Mouse (Mus musculus) adrenal gland, postnatal 14 days (tissue): ENCODE results near the gene Bpgm. TPM values are rescaled to one million over a fixed set of nuclear protein-coding genes. Genes with fewer than 3 reads are reported as not detected.
A peak's percentile ranks its signal among the peaks of the same experiment; 100 is the strongest.

Experiments used
- DNase-seq: peaks from one replicate; pipeline ENCODE4 v3.0.0; 2021; ENCODE audit warnings: mixed read lengths
- total RNA-seq: library from RNA; stranded (reverse); gene quantifications from 2 replicates; pipeline ENCODE4 v1.2.3, GENCODE M21; 2021

Bpgm gene
- total RNA-seq, 1 experiment from 2014 or later, result 59.7 TPM

DNA sequence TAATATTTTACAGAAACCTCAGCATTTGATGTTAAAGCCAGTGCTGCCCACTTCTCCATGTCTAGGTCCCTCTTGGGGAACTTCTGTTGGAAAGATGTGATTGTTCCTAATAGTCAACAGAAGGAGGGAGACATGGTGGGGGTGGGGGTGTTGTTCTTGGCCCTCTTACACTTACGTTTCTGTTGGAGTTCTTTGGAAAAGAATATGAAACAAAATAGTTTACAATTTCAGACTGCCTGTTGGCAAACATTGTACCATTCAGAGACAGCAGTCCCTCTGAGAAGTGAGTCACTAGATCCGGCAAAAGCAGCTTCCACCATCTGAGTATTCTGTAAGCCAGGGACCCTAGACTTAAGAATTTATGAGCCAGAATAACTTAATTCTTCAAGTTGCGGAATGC, 54.0 kb downstream of the Bpgm start:
- no peak for DNase-seq

DNA sequence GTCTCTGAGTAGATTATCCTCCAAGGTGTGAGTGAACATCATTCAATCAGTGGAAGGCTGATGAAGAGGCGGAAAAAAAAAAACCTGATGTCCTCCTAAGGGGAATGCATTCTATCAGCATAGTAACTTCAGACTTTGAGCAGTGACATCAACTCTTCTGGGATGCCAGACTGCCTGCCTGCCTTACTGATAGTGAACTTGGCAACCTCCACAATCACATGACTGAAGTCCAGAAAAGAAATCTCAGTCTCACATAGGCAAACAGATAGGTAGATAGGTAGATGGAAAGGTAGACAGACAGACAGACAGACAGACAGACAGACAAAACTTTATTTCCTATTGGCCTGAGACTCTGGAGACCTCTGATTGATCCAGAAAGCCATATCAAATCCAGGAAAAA, 57.0 kb downstream of the Bpgm start:
- DNase-seq, result no peak

DNA sequence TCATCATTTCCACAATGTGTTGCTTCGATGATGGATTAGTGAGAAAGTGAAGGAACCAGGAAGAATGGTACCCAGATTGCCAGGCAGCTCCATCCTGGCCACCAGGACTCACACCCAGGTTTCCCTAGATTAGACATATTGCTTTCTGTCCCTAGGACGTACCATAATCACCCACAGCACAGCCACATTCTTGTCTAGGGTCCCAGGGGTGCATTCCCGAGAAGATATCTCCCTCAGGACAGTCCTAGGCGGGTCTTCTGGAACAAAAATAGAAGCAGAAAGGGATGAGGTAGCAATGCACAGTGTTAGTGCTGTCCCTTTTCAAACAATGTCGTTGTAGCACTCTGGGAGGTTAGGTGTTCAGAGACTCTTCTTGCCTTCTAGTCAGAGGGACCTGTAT, 57.9 kb downstream of the Bpgm start:
- DNase-seq, result no peak

DNA sequence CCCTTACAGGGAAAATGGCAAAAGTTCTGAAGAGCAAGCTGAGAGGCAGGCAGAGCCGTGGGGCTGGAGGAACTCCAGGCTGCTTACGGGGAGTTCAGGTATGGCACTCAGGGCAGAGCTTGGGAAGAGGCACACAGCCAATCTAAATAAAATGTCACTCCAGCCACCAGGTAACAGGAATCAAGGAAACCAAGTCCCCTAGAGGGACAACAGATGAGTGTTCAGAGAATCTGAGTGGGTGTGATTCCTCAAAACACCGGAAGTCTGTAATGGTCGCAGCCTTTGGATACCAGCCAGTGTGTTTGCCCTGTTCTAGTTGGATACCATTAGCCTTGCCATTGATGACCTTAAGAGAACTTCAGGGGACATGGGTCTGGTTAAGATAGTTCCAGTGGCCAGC, 66.9 kb downstream of the Bpgm start:
- peak; percentile 25 for DNase-seq

DNA sequence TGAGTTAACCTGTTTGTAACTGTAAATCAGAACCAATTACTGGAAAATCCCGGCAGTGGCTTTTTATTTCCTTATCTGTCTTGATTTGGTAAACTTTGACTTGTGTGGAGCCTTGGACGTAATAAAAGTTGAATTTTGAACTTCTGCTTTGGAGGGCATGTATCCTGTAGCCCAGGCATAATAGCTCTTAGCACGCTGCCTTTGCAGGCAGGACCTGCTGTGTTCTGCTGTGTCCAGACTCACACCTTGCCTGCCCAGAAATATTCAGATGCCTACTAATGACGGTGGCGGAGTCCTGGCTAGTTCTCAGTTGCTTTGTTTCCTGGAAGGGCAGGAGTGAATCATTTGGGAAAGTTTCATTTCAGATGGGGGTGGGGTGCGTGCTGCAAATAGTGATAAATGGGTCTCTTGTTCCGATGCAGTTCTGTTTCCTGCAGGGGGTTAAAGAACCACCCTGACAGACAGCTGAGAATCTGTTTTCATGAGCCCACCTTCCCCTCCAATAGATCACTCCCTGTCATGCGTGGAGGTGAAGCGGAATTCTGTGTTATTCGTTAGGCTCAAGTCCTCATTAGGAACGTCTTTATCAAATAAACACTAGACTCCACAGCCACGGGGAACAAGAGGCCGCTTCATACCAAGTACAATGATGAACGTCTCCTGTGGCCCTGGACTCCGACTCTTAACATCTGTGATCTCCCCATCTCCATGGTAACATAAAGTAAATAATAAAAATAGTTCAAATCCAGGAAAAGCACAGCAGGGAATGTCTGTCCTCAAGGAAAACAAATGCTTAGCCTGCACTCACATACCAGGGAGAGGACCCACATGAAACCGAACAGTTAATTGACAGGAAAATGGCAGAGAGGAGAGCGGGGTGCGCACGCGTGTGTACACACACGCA, 67.5 kb downstream of the Bpgm start:
- DNase-seq, result peak; percentile 52

DNA sequence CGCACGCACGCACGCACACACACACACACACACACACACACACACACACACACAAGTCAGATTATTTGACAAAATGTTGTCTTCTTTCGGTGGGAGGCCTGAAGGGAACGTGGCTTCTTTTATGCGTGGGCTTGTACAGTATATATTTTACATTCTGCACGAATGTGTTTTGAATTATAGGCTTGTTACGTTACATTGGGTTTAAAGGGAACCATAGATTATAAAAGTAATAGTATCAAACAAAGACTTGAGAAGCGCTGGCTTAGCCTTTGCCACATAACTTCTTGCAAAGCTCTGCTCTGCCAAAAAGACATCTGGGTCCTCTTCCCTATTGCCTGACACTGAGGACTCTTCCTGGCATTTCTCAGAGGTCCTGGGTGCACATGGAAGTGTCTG, 68.2 kb downstream of the Bpgm start:
- DNase-seq, result no peak

DNA sequence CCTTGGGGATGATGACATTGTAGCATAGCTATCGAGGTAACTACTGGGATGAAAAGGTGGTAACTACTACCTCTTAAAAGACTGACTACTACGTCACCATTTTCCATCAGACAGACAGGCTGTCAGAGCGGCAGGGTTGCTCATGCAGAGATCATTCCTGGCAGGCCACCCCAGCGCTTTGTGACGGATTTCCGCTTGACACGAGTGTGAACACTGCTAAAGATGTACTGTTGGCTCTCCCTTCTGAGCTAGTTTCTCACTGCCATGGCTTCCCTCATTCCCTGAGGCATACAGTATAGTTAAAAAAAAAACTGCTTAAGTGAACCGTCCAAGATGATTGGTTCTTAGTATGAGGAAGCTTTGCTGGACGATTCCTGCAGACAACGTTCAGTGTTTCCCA, 69.3 kb downstream of the Bpgm start:
- DNase-seq, result no peak

DNA sequence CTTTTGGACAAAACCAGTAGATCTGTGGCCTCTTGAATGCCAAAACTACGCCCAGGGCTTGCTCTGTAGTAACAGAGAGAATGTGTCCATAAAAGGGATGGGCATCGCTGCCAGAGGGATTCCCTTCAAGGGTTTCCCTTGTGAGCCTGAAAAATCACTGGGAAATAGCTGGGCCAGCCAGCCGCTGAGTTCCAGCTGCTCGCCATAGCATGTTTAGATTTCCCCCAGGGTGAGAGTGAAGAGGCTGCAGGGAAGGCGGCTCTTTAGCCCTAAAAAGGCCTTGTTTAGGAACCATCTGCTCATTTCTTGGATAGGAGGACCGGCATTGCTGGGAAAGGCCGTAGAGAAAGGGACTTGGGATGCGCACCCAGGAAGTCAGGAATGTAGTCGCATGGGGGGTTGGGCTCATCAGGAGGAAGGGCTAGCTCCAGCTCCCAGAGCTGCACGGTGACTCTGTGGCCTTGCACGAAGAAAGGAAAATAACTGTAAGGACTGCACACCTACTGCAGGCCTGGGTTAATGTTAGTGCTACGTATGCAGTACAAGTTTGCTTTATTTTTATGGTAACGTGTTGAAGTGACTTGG, 72.5 kb downstream of the Bpgm start:
- no peak for DNase-seq

DNA sequence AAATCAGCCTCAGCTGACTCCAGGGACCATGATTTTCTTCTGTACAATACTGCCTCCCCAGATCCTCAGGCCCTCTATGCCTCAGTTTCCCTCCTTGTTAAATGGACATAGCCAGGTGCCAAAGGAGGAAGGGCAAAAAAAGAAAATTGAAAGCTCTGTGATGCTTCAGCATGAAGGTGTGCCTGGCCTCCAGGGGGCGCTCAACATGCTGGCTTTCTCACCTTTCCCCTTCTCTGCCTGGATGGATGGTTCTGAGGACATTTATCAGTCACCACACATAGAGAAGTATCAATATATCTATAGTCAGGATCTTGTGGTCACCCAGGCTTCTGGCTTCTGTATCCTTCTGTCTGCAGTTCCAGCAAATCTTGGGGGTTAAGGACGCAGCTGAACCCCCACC, 73.0 kb downstream of the Bpgm start:
- DNase-seq, result peak; percentile 77

DNA sequence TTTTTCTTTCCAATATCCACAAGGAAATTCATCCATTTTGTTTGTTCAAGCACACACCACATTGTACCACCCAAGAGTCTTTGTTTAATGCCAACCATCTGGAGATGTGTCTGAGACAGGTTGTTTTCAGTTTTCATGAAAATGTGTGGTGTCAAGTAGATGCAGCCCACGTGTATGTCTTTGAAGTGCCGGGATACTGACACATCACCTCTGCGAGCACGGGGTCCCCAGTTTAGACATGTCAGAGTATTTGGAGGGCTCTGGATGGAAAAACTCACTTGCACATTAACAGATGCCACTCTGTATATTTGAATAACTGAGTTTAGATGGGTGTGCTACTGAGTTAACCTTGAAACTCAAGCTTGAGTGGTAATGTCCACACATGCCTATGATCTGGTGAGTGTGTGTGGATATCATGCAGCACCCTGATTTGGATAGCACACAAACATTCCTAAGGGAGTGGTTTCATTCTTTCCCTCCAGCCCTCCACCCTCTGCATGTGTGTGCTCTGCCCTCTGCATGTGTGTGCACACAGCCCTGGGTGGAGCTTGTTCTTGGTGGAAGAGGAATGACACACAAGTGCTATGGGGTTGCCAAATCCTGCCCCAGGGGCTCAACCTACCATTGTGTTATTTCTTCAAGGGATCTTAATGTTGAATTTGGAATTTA, 76.6 kb downstream of the Bpgm start:
- DNase-seq, result no peak

DNA sequence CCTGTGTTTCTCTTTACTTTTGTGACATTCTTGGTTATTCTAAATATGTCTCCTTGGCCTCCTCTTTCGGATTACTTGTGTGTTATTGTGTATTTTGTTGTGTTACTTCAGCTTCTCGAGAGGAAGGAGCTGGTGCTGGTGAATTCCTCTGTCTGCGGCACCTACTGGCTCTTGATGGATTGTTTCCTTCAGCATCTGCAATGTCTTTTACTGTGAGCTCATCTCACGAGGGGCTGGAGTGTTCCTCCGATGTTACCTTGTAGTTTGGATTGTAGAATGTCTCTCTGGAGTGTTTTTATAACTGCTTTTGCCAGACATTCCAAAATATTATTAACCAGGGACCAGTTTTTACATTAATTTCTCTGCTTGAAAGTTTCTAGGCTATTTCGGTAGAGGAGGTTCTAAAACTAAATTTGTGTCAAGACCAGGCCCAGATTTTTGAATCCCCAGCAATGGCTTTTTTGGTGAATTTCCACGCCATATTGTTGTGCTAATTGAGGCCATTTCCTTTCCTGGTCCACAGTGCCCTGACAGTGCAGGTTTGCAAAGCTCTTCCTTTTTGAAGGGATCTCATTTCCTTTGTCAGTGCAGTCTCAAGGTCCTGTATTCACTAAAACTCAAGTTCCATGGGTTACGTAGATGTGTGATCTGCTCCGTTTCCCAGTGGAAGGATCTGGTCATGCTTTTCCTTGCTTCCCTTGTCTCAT, 78.4 kb downstream of the Bpgm start:
- DNase-seq, result no peak

Other genes with a start within 250 kb of the Bpgm start
- 151 and 180 TPM in 2 replicates for gene Akr1b3, start 158.7 kb upstream of the Bpgm start, total RNA-seq
- 153 and 188 TPM in 2 replicates for gene Akr1b8, start 122.1 kb upstream of the Bpgm start, total RNA-seq
- gene Akr1b10, start 92.0 kb upstream of the Bpgm start, total RNA-seq, result 105 and 111 TPM in 2 replicates
- gene Akr1b7, start 63.9 kb upstream of the Bpgm start, total RNA-seq, result 1,801 and 3,097 TPM in 2 replicates
- 99.5 and 102 TPM in 2 replicates for gene Cald1, start 122.3 kb downstream of the Bpgm start, total RNA-seq